Mouse (Mus musculus) small intestine, adult 2 months (tissue): ENCODE data around the gene Nploc4.

ENCODE experiments used
- CTCF ChIP-seq: fragments of 200-500 bp; IDR thresholded peaks from 2 replicates; pipeline ENCODE4 v1.5.1; 2012; ENCODE audit warnings: low read depth, mild to moderate bottlenecking, control low read depth, inconsistent platforms, low read length, moderate library complexity, mixed read lengths; ENCODE audit not compliant: insufficient replicate concordance, insufficient read length; ENCODE audit errors: extremely low read depth
- POLR2A ChIP-seq: fragments of 200-500 bp; IDR thresholded peaks from 2 replicates; pipeline ENCODE4 v1.6.1; 2012; ENCODE audit warnings: low read depth, mild to moderate bottlenecking, control low read depth, inconsistent platforms, low read length, moderate library complexity

DNA sequence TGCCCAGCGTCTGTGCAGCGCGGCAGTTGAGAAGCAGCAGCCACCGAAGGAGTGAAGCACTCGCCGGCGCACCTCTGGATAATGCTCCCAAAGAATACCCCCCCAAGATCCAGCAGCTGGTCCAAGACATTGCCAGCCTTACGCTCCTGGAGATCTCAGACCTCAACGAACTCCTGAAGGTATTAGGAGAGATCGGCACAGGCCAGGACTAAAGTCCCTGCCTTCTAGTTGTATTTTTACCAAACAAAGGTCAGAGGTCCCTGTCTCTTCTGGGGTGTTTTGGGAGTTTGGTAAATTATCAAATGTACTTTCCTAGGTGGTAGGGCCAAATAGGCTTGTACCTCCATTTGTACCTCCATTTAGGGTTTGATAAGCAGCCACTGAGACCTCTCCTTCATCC is 47.7 kb upstream of the Nploc4 start:
- TF ChIP-seq POLR2A = no peak
- no peak for TF ChIP-seq CTCF
